ENCODE assay signal across 11 mouse cellular contexts in genomic region chr10:87446829-87447753, GRCm38 (mm10). TPM values are rescaled to one million over a fixed set of nuclear protein-coding genes. Genes with fewer than 3 reads are reported as not detected.
DNase-seq lines count a peak whose midpoint lies in the region; ATAC-seq lines count a peak whose summit lies in the region.
"Had no signal": no experiment of that assay in that cellular context is flagged by ENCODE, and none has a peak within 500 bp of the region (broad histone marks: within the 10 kb centered on the region; RNA-seq: fewer than 3 reads in every experiment).

No protein-coding gene starts in this region.

- peak; percentile 72 for ATAC-seq in frontal cortex, adult (ENCODE audit: low TSS enrichment)

- no peak for DNase-seq in frontal cortex, postnatal 25 days (ENCODE audit: low spot score in 2 of 2)
- DNase-seq in right cerebral cortex, postnatal 10 days (ENCODE audit: low spot score in 2 of 2), result peak; percentile 41 to 52
- DNase-seq in right cerebral cortex, adult 18-20 months, result no peak
- DNase-seq in layer of hippocampus, postnatal 14 days (ENCODE audit: low spot score in 2 of 2), result peak; percentile 21 to 36
- DNase-seq in telencephalon, adult 2 months (ENCODE audit: low read depth, low spot score), result peak; percentile 42
- no peak for DNase-seq in thymus, postnatal 0 days (ENCODE audit: low spot score)
- no peak for DNase-seq in cerebellum, postnatal 4 days (ENCODE audit: low spot score in 2 of 2)
- DNase-seq: adrenal gland, adult 8-10 months; kidney, postnatal 4 days had no signal

RNA-seq across cellular contexts. Expression of gene Ascl1, which starts 46.4 kb away (rescaled TPM):
- 1 to 10 TPM; 7.3 to 8.0 TPM for total RNA-seq in layer of hippocampus, postnatal 14 days (2021)
- 1.6 and 2.3 TPM in 2 replicates for polyA plus RNA-seq in thymus, postnatal 0 days (2015; fragmentation: Nextera tagmentation; extraction: Ambion mirVana)
- polyA plus RNA-seq: erythroblast, embryonic 14.5 days had no signal

Comparison
In these comparisons a context has a peak if more than half of its experiments do, and no peak if none do; other contexts are left out.
1. DNase-seq: peak in right cerebral cortex, postnatal 10 days (2 of 2), layer of hippocampus, postnatal 14 days (2 of 2) and telencephalon, adult 2 months (single experiment); none in frontal cortex, postnatal 25 days (0 of 2), right cerebral cortex, adult 18-20 months (single experiment), thymus, postnatal 0 days (single experiment) and cerebellum, postnatal 4 days (0 of 2).